Mouse (Mus musculus): ENCODE data around the gene Zpld1.

- no peak for TF ChIP-seq CTCF (IDR thresholded peaks at IDR 0.05)
- no peak for TF ChIP-seq EP300 (IDR thresholded peaks at IDR 0.05)
Observed at GRCm38 (mm10) chr16:55240996-55241395, 56.8 kb downstream of the Zpld1 start.

Measured in lung, postnatal 0 days (tissue).